8 mouse cellular contexts compared by ENCODE assay signal in the genomic region with DNA sequence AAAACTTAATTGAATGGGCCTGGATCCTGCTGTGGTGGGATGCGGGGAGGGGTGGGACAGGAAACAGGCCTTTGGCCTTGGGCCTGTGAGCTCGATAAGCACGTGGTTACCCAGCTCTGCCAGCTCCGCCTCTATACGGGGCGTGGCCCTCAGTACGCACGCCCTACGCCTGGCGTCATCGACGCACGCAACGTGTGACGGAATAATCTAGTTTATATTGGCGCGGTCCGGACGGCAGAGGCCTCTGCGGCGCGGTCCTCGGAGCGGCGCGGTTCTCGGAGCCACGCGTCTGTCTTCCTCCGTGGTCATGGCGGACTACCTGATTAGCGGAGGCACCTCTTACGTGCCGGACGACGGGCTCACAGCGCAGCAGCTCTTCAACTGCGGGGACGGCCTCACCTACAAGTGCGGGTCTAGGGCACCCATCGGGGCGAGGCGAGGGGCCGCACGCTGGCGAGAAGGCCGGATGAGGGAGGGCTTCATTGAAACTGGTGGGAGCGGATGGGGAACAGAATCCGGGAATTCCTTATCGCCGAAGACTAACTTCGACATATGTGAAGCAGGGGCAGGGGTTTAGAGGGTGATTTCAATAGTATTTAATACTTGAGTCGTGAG. TPM values are rescaled to one million over a fixed set of nuclear protein-coding genes. Genes with fewer than 3 reads are reported as not detected.
DNase-seq lines count a peak whose midpoint lies in the region; ATAC-seq lines count a peak whose summit lies in the region.

Impdh2 (plus strand) TSS at position 60 of the 615 bp plus-strand sequence.

- DNase-seq in CD4-positive, CD25-positive, alpha-beta regulatory T cell, adult 2 months (ENCODE audit: low read depth, low spot score) = peak; percentile 98
- peak; percentile 68 for DNase-seq in fat pad, adult 2 months (ENCODE audit: extremely low read depth, low read depth, low spot score)
- DNase-seq in kidney, postnatal 10 days = peak; percentile 98
- DNase-seq in natural killer cell, adult 2 months (ENCODE audit: low spot score in 2 of 2) = peak; percentile 93 to 94

- under 1% methylated on average over 52 of the region's 53 CpGs for WGBS in heart, embryonic 13.5 days
- WGBS in liver, embryonic 12.5 days (ENCODE audit: insufficient replicate concordance) = under 1% methylated on average over 53 of the region's 53 CpGs
- under 1% methylated on average over 53 of the region's 53 CpGs for WGBS in stomach, embryonic 15.5 days

- peak within 1 kb of the TSS; percentile 76 for H3K4me2 ChIP-seq in heart, embryonic 13.5 days
- H3K4me2 ChIP-seq in liver, embryonic 12.5 days = peak within 1 kb of the TSS; percentile 90
- H3K4me2 ChIP-seq in stomach, embryonic 15.5 days = peak within 1 kb of the TSS; percentile 66

- H3K4me1 ChIP-seq in brown adipose tissue, adult 24 weeks (ENCODE audit: control insufficient read depth, insufficient read depth, insufficient read length, low read length) = no peaks in the 10 kb centered on the region
- H3K4me1 ChIP-seq in heart, embryonic 13.5 days = peaks cover 15% of the 10 kb centered on the region
- H3K4me1 ChIP-seq in liver, embryonic 12.5 days = peaks cover 41% of the 10 kb centered on the region
- peaks cover 9% of the 10 kb centered on the region for H3K4me1 ChIP-seq in stomach, embryonic 15.5 days

- H3K4me3 ChIP-seq in brown adipose tissue, adult 24 weeks (ENCODE audit: insufficient read depth, low read depth, low read length) = peak within 1 kb of the TSS; percentile 58
- H3K4me3 ChIP-seq in heart, embryonic 13.5 days = peak within 1 kb of the TSS; percentile 64
- peak within 1 kb of the TSS; percentile 77 for H3K4me3 ChIP-seq in liver, embryonic 12.5 days
- peak within 1 kb of the TSS; percentile 61 for H3K4me3 ChIP-seq in stomach, embryonic 15.5 days (replicated peaks)

- peak within 1 kb of the TSS; percentile 86 for H3K9ac ChIP-seq in heart, embryonic 13.5 days
- H3K9ac ChIP-seq in liver, embryonic 12.5 days = peak within 1 kb of the TSS; percentile 86
- peak within 1 kb of the TSS; percentile 68 for H3K9ac ChIP-seq in stomach, embryonic 15.5 days

- no peaks in the 10 kb centered on the region for H3K27me3 ChIP-seq in heart, embryonic 13.5 days (replicated peaks)
- H3K27me3 ChIP-seq in liver, embryonic 12.5 days (replicated peaks) = no peaks in the 10 kb centered on the region
- no peaks in the 10 kb centered on the region for H3K27me3 ChIP-seq in stomach, embryonic 15.5 days (replicated peaks)

- peaks cover 86% of the 10 kb centered on the region for H3K36me3 ChIP-seq in heart, embryonic 13.5 days
- peaks cover 85% of the 10 kb centered on the region for H3K36me3 ChIP-seq in liver, embryonic 12.5 days
- H3K36me3 ChIP-seq in stomach, embryonic 15.5 days = peaks cover 51% of the 10 kb centered on the region

- peak; percentile 97 for ATAC-seq in heart, embryonic 13.5 days (ENCODE audit: extremely low read depth, insufficient number of reproducible peaks, low FRiP score, low TSS enrichment)
- ATAC-seq in liver, embryonic 12.5 days = peak; percentile 97
- peak; percentile 98 for ATAC-seq in stomach, embryonic 15.5 days (ENCODE audit: insufficient read depth, low FRiP score, low read depth)

- no peaks in the 10 kb centered on the region for H3K9me3 ChIP-seq in heart, embryonic 13.5 days
- no peaks in the 10 kb centered on the region for H3K9me3 ChIP-seq in liver, embryonic 12.5 days (replicated peaks)
- no peaks in the 10 kb centered on the region for H3K9me3 ChIP-seq in stomach, embryonic 15.5 days

- peak within 1 kb of the TSS; percentile 23 for H3K27ac ChIP-seq in brown adipose tissue, adult 24 weeks (replicated peaks; ENCODE audit: low read depth, low read length)
- peak within 1 kb of the TSS; percentile 87 for H3K27ac ChIP-seq in heart, embryonic 13.5 days (replicated peaks)
- peak within 1 kb of the TSS; percentile 78 for H3K27ac ChIP-seq in liver, embryonic 12.5 days
- H3K27ac ChIP-seq in stomach, embryonic 15.5 days = peak within 1 kb of the TSS; percentile 77

RNA-seq across cellular contexts. Expression of gene Impdh2, which starts in this region (rescaled TPM):
- polyA plus RNA-seq in brown adipose tissue, adult 24 weeks (2012; ENCODE audit: insufficient read depth, insufficient read length, missing spikeins) = 18.9 and 21.5 TPM in 2 replicates
- 99.5 and 107 TPM in 2 replicates for polyA plus RNA-seq in heart, embryonic 13.5 days (2015; fragmentation: Nextera tagmentation; extraction: Ambion mirVana)
- 173 and 184 TPM in 2 replicates for polyA plus RNA-seq in liver, embryonic 12.5 days (2016; fragmentation: Nextera tagmentation; extraction: Ambion mirVana)
- 152 and 175 TPM in 2 replicates for polyA plus RNA-seq in stomach, embryonic 15.5 days (2015; fragmentation: Nextera tagmentation; extraction: Ambion mirVana)

Comparison
In these comparisons a context has a peak if more than half of its experiments do, and no peak if none do; other contexts are left out.
1. Peak in every context shown above with its lines: DNase-seq, ATAC-seq, H3K4me3 ChIP-seq and H3K27ac ChIP-seq.
2. H3K27ac ChIP-seq: peak in every context shown above with its lines; median percentile 87 in heart, embryonic 13.5 days; 78 in liver, embryonic 12.5 days; 77 in stomach, embryonic 15.5 days; 23 in brown adipose tissue, adult 24 weeks.